ENCODE assay signal across 8 mouse cellular contexts in genomic region chr5:74536180-74536947, GRCm38 (mm10). TPM values are rescaled to one million over a fixed set of nuclear protein-coding genes. Genes with fewer than 3 reads are reported as not detected.
DNase-seq lines count a peak whose midpoint lies in the region; ATAC-seq and TF ChIP-seq lines count a peak whose summit lies in the region.

No protein-coding gene starts in this region.

- TF ChIP-seq CTCF in midbrain, postnatal 0 days (IDR thresholded peaks at IDR 0.05), result no peak

- no peak for ATAC-seq in kidney, embryonic 15.5 days (replicated peaks; ENCODE audit: low FRiP score)
- no peak for ATAC-seq in hindbrain, embryonic 15.5 days (ENCODE audit: low FRiP score, low read depth)
- no peak for ATAC-seq in midbrain, postnatal 0 days (ENCODE audit: low FRiP score)

- no peaks in the 10 kb centered on the region for H3K9me3 ChIP-seq in kidney, embryonic 15.5 days (replicated peaks)
- H3K9me3 ChIP-seq in hindbrain, embryonic 15.5 days, result no peaks in the 10 kb centered on the region
- H3K9me3 ChIP-seq in midbrain, postnatal 0 days (ENCODE audit: low read length), result no peaks in the 10 kb centered on the region

- peaks cover 19% of the 10 kb centered on the region for H3K4me1 ChIP-seq in kidney, embryonic 15.5 days
- H3K4me1 ChIP-seq in hindbrain, embryonic 15.5 days (replicated peaks), result peaks cover 31% of the 10 kb centered on the region
- H3K4me1 ChIP-seq in midbrain, postnatal 0 days (ENCODE audit: insufficient read depth, low read length), result peaks cover 7% of the 10 kb centered on the region; the same call in 1 of the 2 replicates

- H3K27ac ChIP-seq in kidney, embryonic 15.5 days, result peak overlapping the region; percentile 96; the same call in 1 of the 2 replicates
- peak overlapping the region; percentile 90 for H3K27ac ChIP-seq in hindbrain, embryonic 15.5 days (replicated peaks)
- H3K27ac ChIP-seq in midbrain, postnatal 0 days (ENCODE audit: low read depth, low read length), result peak overlapping the region; percentile 93; the same call in 1 of the 2 replicates

- no peak for DNase-seq in kidney, adult 18-20 months
- peak; percentile 1 for DNase-seq in T-cell, adult 2 months (ENCODE audit: low spot score)
- DNase-seq in midbrain, postnatal 0 days (ENCODE audit: low spot score), result no peak
- DNase-seq in embryo, embryonic 11 days, result no peak
- DNase-seq in spleen, postnatal 14 days (ENCODE audit: low spot score in 2 of 2), result no peak
- DNase-seq in adrenal gland, adult 8-10 months, result no peak

- H3K27me3 ChIP-seq in kidney, embryonic 15.5 days, result no peaks in the 10 kb centered on the region
- H3K27me3 ChIP-seq in hindbrain, embryonic 15.5 days, result no peaks in the 10 kb centered on the region
- no peaks in the 10 kb centered on the region for H3K27me3 ChIP-seq in midbrain, postnatal 0 days (ENCODE audit: insufficient read depth, low read length)

- peaks cover 24% of the 10 kb centered on the region for H3K36me3 ChIP-seq in kidney, embryonic 15.5 days
- H3K36me3 ChIP-seq in hindbrain, embryonic 15.5 days, result no peaks in the 10 kb centered on the region
- H3K36me3 ChIP-seq in midbrain, postnatal 0 days (ENCODE audit: insufficient read depth, low read length), result 0 out of 2 replicates have a peak, but pooled peaks cover 4% of the 10 kb centered on the region

- peak overlapping the region; percentile 63 for H3K4me2 ChIP-seq in kidney, embryonic 15.5 days
- peak overlapping the region; percentile 60 for H3K4me2 ChIP-seq in hindbrain, embryonic 15.5 days
- H3K4me2 ChIP-seq in midbrain, postnatal 0 days (ENCODE audit: low read depth, low read length, poor library complexity, severe bottlenecking), result peak overlapping the region; percentile 67

- peak overlapping the region; percentile 85 for H3K9ac ChIP-seq in kidney, embryonic 15.5 days
- peak overlapping the region; percentile 87 for H3K9ac ChIP-seq in hindbrain, embryonic 15.5 days
- peak overlapping the region; percentile 97 for H3K9ac ChIP-seq in midbrain, postnatal 0 days (replicated peaks; ENCODE audit: low read length, poor library complexity, severe bottlenecking)

- peak overlapping the region; percentile 72 for H3K4me3 ChIP-seq in kidney, embryonic 15.5 days (replicated peaks)
- H3K4me3 ChIP-seq in hindbrain, embryonic 15.5 days, result peak overlapping the region; percentile 78
- H3K4me3 ChIP-seq in midbrain, postnatal 0 days (ENCODE audit: low read depth, low read length), result peak overlapping the region; percentile 95

- 42% methylated on average over 12 of the region's 12 CpGs for WGBS in kidney, embryonic 15.5 days
- WGBS in hindbrain, embryonic 15.5 days, result 49% methylated on average over 12 of the region's 12 CpGs
- WGBS in midbrain, postnatal 0 days, result 46% methylated on average over 12 of the region's 12 CpGs

RNA-seq across cellular contexts. Expression of gene Fip1l1, which starts 1.1 kb away (rescaled TPM):
- 100 and 104 TPM in 2 replicates for polyA plus RNA-seq in kidney, embryonic 15.5 days (2015; fragmentation: Nextera tagmentation; extraction: Ambion mirVana)
- 72.2 and 72.3 TPM in 2 replicates for polyA plus RNA-seq in hindbrain, embryonic 15.5 days (2015; fragmentation: Nextera tagmentation; extraction: Ambion mirVana)
- total RNA-seq in midbrain, postnatal 0 days (2014; rRNA removed), result 57.1 and 57.6 TPM in 2 replicates
- polyA plus RNA-seq in midbrain, postnatal 0 days (2015; fragmentation: Nextera tagmentation; extraction: Ambion mirVana), result 53.1 and 63.1 TPM in 2 replicates
- total RNA-seq in adrenal gland, adult 8-10 months (2022), result 10 to 100 TPM; 66.0 to 72.6 (median 68.5) TPM

RNA-seq across cellular contexts. Expression of gene Scfd2, which starts 4.8 kb away (rescaled TPM):
- polyA plus RNA-seq in kidney, embryonic 15.5 days (2015; fragmentation: Nextera tagmentation; extraction: Ambion mirVana), result 17.7 and 18.3 TPM in 2 replicates
- 19.6 and 20.7 TPM in 2 replicates for polyA plus RNA-seq in hindbrain, embryonic 15.5 days (2015; fragmentation: Nextera tagmentation; extraction: Ambion mirVana)
- total RNA-seq in midbrain, postnatal 0 days (2014; rRNA removed), result 23.6 and 33.2 TPM in 2 replicates
- polyA plus RNA-seq in midbrain, postnatal 0 days (2015; fragmentation: Nextera tagmentation; extraction: Ambion mirVana), result 16.0 and 17.5 TPM in 2 replicates
- total RNA-seq in adrenal gland, adult 8-10 months (2022), result 10 to 100 TPM; 21.6 to 32.9 (median 26.8) TPM
